Mouse (Mus musculus) embryonic facial prominence, embryonic 11.5 days (tissue): ENCODE measurements around the gene Itpkc. TPM values are rescaled to one million over a fixed set of nuclear protein-coding genes. Genes with fewer than 3 reads are reported as not detected.

ENCODE experiments used
- ATAC-seq: fragments of 200-750 bp; cut with Nextera tagmentation; replicated peaks from 2 replicates; pipeline ENCODE4 v1.8.0; 2017; ENCODE audit warnings: low read depth; ENCODE audit not compliant: insufficient number of reproducible peaks, low FRiP score, low TSS enrichment
- DNase-seq: peaks from one replicate; pipeline ENCODE4 v3.0.0-alpha.2; 2015; ENCODE audit warnings: low spot score
- H3K27ac ChIP-seq: fragments of 300-500 bp; sonication (generic); replicated peaks from 2 replicates; pipeline ENCODE4 v1.5.1; 2014; ENCODE audit warnings: mild to moderate bottlenecking, low read depth, low read length, control low read depth
- H3K27me3 ChIP-seq: fragments of 300-500 bp; sonication (generic); 2 replicates; pipeline ENCODE4 v1.6.1; 2014; ENCODE audit warnings: mild to moderate bottlenecking, low read length, moderate library complexity, mixed read lengths; ENCODE audit not compliant: control insufficient read depth, insufficient read depth
- H3K36me3 ChIP-seq: fragments of 300-500 bp; sonication (generic); replicated peaks from 2 replicates; pipeline ENCODE4 v1.6.1; 2014; ENCODE audit warnings: low read depth, mild to moderate bottlenecking, low read length, moderate library complexity, mixed read lengths; ENCODE audit not compliant: control insufficient read depth, insufficient read depth
- H3K4me1 ChIP-seq: fragments of 300-500 bp; sonication (generic); 2 replicates; pipeline ENCODE4 v1.6.1; 2014; ENCODE audit warnings: low read length, mixed read lengths; ENCODE audit not compliant: control insufficient read depth, insufficient read depth
- H3K4me2 ChIP-seq: fragments of 300-500 bp; sonication (generic); 2 replicates; pipeline ENCODE4 v1.6.1; 2014; ENCODE audit warnings: low read depth, mild to moderate bottlenecking, control low read depth, low read length, moderate library complexity
- H3K4me3 ChIP-seq: fragments of 300-500 bp; sonication (generic); 2 replicates; pipeline ENCODE4 v1.5.1; 2014; ENCODE audit warnings: low read depth, low read length, control low read depth
- H3K9ac ChIP-seq: fragments of 300-500 bp; sonication (generic); replicated peaks from 2 replicates; pipeline ENCODE4 v1.6.1; 2014; ENCODE audit warnings: mild to moderate bottlenecking, control low read depth, low read length
- H3K9me3 ChIP-seq: fragments of 300-500 bp; sonication (generic); replicated peaks from 2 replicates; pipeline ENCODE4 v1.6.1; 2016; ENCODE audit warnings: mild to moderate bottlenecking, low read length, inconsistent platforms, mixed read lengths; ENCODE audit not compliant: control insufficient read depth
- WGBS: fragments of 180-500 bp; shearing (Covaris S2); extraction: QIAGEN DNeasy Blood & Tissue Kit; methylation state at CpG from one replicate; pipeline ENCODE4 v1.1.7; 2014; 5-methylcytosine and 5-hydroxymethylcytosine counted together
- polyA plus RNA-seq: library from polyadenylated mRNA; unstranded; fragments of >200 nt; fragmentation: Nextera tagmentation; extraction: Ambion mirVana; gene quantifications from 2 replicates; pipeline ENCODE4 v1.2.1, GENCODE M21; 2014

The Itpkc gene
- polyA plus RNA-seq, 1 experiment from 2014 or later: 6.0 TPM

GRCm38 (mm10) chr7:27185986-27186385 lies 42.5 kb downstream of the Itpkc start:
- Histone ChIP-seq H3K4me2 (no peak overlapping the region), H3K4me1 (no peaks in the 10 kb centered on the region), H3K27me3 (no peaks in the 10 kb centered on the region), H3K9me3 (no peaks in the 10 kb centered on the region), H3K9ac (no peak overlapping the region), H3K27ac (no peak overlapping the region), H3K4me3 (no peak overlapping the region), H3K36me3 (peaks cover 21% of the 10 kb centered on the region)
- WGBS: 90% methylated on average over 5 of the region's 5 CpGs
- ATAC-seq (no peak), DNase-seq (no peak)

- no peak overlapping the region for H3K9ac ChIP-seq
- no peak overlapping the region for H3K4me2 ChIP-seq
- H3K4me3 ChIP-seq: no peak overlapping the region
- 70% methylated on average over 3 of the region's 3 CpGs for WGBS
- no peaks in the 10 kb centered on the region for H3K9me3 ChIP-seq
- peaks cover 18% of the 10 kb centered on the region for H3K36me3 ChIP-seq
- ATAC-seq (no peak), DNase-seq (peak; percentile 54)
- no peaks in the 10 kb centered on the region for H3K4me1 ChIP-seq
- no peaks in the 10 kb centered on the region for H3K27me3 ChIP-seq
- H3K27ac ChIP-seq: no peak overlapping the region
Observed at GRCm38 (mm10) chr7:27184964-27185363, 43.5 kb downstream of the Itpkc start.

- 82% methylated on average over 1 of the region's 1 CpGs for WGBS
- no peaks in the 10 kb centered on the region for H3K9me3 ChIP-seq
- no peak for ATAC-seq
Observed at GRCm38 (mm10) chr7:27182498-27182897, 46.0 kb downstream of the Itpkc start.

GRCm38 (mm10) chr7:27180837-27181695 lies 47.4 kb downstream of the Itpkc start, which contains the start of the genes Gm21983 and Mia:
TSS of gene Gm21983 (minus strand) at chr7:27181086.
TSS of gene Mia (minus strand) at chr7:27181157.
- H3K27me3 ChIP-seq: no peaks in the 10 kb centered on the region
- WGBS: 70% methylated on average over 14 of the region's 14 CpGs
- no peaks in the 10 kb centered on the region for H3K9me3 ChIP-seq
- DNase-seq: no peak
- no peaks in the 10 kb centered on the region for H3K4me1 ChIP-seq
- no peak within 1 kb of the TSS for H3K4me2 ChIP-seq
- no peak within 1 kb of the TSS for H3K27ac ChIP-seq
- peaks cover 11% of the 10 kb centered on the region for H3K36me3 ChIP-seq
- H3K9ac ChIP-seq: no peak within 1 kb of the TSS
- ATAC-seq: no peak
- H3K4me3 ChIP-seq: no peak within 1 kb of the TSS

More at GRCm38 (mm10) chr7:27182498-27182897, 46.0 kb downstream of the Itpkc start:
- no peak overlapping the region for H3K27ac ChIP-seq
- no peaks in the 10 kb centered on the region for H3K27me3 ChIP-seq
- H3K36me3 ChIP-seq: peaks cover 11% of the 10 kb centered on the region
- H3K4me1 ChIP-seq: no peaks in the 10 kb centered on the region
- H3K4me3 ChIP-seq: no peak overlapping the region
- H3K9ac ChIP-seq: no peak overlapping the region
- no peak overlapping the region for H3K4me2 ChIP-seq
- DNase-seq: no peak

GRCm38 (mm10) chr7:27180036-27180435 lies 48.4 kb downstream of the Itpkc start:
- no peak for DNase-seq
- Histone ChIP-seq H3K27ac (no peak overlapping the region), H3K4me3 (no peak overlapping the region)

GRCm38 (mm10) chr7:27179217-27179918 lies 49.1 kb downstream of the Itpkc start:
- Histone ChIP-seq H3K9ac (peak overlapping the region; percentile 14; the same call in 1 of the 2 replicates), H3K4me3 (peak overlapping the region; percentile 69), H3K4me1 (no peaks in the 10 kb centered on the region), H3K27ac (peak overlapping the region; percentile 5; the same call in 1 of the 2 replicates), H3K27me3 (no peaks in the 10 kb centered on the region), H3K36me3 (no peaks in the 10 kb centered on the region), H3K9me3 (no peaks in the 10 kb centered on the region), H3K4me2 (peak overlapping the region; percentile 32)
- 0 out of 2 replicates have a peak, but pooled peaks have one; percentile 0 for ATAC-seq
- DNase-seq: no peak
- 46% methylated on average over 16 of the region's 16 CpGs for WGBS

More at GRCm38 (mm10) chr7:27180036-27180435, 48.4 kb downstream of the Itpkc start:
- Histone ChIP-seq H3K4me1 (no peaks in the 10 kb centered on the region), H3K4me2 (no peak overlapping the region), H3K36me3 (peaks cover 3% of the 10 kb centered on the region; the same call in 1 of the 2 replicates), H3K27me3 (no peaks in the 10 kb centered on the region), H3K9me3 (no peaks in the 10 kb centered on the region), H3K9ac (no peak overlapping the region)
- 89% methylated on average over 5 of the region's 5 CpGs for WGBS
- no peak for ATAC-seq

GRCm38 (mm10) chr7:27178324-27179216 lies 49.9 kb downstream of the Itpkc start, which contains the start of gene Rab4b:
TSS of gene Rab4b (minus strand) at chr7:27178896.
- WGBS: 1% methylated on average over 47 of the region's 53 CpGs
- DNase-seq: peak; percentile 99
- Histone ChIP-seq H3K4me1 (no peaks in the 10 kb centered on the region), H3K9ac (peak within 1 kb of the TSS; percentile 54), H3K9me3 (no peaks in the 10 kb centered on the region), H3K36me3 (no peaks in the 10 kb centered on the region), H3K27ac (peak within 1 kb of the TSS; percentile 84), H3K27me3 (no peaks in the 10 kb centered on the region), H3K4me2 (peak within 1 kb of the TSS; percentile 36), H3K4me3 (peak within 1 kb of the TSS; percentile 69)
- ATAC-seq: peak; percentile 97
